Mouse (Mus musculus): Measurements from ENCODE around the gene Fem1b.

GRCm38 (mm10) chr9:62838146-62838505 lies 26.4 kb upstream of the Fem1b start:
- TF ChIP-seq GATA1 (IDR thresholded peaks at IDR 0.05; ENCODE audit: borderline replicate concordance, low read length) = no peak
- TF ChIP-seq FLI1 (IDR thresholded peaks at IDR 0.05; ENCODE audit: low read length) = no peak

Data from megakaryocyte, embryonic 14.5 days (primary cell).